Mouse (Mus musculus) frontal cortex, postnatal 14 days (tissue): ENCODE data around the gene Uhrf1bp1l.

ENCODE experiments used
- DNase-seq, 2 experiments: peaks; one replicate each; pipeline ENCODE4 v3.0.0; 2022; ENCODE audit warnings: low spot score in 2 of 2

Uhrf1bp1l gene

DNA sequence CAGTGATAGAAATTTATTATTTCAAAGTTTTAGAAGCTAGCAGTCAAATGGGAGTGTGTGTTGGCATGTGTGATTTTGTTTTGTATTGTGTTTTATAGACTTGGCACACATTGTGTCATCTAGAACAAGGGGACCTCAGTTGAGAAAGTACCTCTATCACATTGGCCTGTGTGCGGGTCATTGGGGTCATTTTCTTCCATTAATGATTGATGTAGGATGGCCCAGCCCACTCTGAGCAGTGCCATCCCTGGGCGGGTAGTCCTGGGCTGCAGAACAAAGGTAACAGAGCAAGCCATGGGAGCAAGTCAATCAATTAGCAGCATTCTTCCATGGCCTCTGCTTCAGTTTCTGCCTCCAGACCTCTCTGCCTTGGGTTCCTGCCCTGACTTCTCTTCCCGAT, 94.0 kb downstream of the Uhrf1bp1l start:
- DNase-seq, result no peak

GRCm38 (mm10) chr10:89850951-89851350, 106.2 kb downstream of the Uhrf1bp1l start:
- no peak for DNase-seq

DNA sequence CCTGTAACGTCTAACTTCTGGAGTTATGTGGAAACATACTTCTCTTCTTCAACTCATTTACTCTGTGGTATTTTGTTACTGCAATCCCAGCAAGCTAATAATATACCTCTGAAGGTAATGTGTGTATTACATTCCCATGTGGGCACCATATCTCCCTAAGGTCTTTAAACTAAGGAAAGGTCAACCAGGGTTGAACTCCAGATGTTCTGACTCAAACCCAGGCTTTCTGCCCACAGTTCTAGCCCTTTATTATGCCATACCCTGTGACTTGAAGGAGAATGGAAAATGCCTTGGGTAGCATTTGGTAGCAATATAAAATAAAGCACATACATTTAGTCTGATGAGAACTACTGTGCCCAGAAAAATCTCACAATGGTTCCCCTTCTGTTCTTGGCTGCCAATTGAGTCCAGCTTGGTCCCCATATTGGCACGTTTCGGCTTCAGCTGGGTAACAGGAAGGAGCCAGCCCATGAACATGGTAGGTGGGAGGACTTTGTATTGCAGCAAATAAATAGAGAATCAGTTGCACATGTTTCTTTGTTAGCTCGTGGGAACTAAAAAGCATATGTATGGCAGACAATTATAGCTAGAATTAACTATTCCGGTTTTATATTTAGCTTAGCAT, 110.6 kb downstream of the Uhrf1bp1l start:
- no peak for DNase-seq

DNA sequence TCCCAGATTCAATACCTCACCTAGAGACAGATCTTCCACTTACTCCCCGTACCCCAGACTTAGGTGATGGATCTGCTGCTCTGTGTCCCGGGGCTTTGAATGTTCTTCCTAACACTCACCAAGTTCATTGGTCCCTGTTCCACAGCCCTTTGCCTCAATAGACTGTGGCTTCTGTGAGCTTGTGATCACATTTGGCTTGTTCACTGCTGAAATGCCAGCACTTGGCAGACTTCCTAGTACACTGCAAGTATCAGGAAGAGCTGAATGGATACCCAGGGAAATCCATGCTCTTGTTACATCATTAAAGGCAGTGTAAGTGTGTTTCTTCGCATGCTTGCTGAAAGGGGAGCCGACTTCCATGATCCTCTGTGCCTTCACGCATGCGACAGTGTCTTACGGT, 111.5 kb downstream of the Uhrf1bp1l start:
- peak; percentile 20 to 25 for DNase-seq

DNA sequence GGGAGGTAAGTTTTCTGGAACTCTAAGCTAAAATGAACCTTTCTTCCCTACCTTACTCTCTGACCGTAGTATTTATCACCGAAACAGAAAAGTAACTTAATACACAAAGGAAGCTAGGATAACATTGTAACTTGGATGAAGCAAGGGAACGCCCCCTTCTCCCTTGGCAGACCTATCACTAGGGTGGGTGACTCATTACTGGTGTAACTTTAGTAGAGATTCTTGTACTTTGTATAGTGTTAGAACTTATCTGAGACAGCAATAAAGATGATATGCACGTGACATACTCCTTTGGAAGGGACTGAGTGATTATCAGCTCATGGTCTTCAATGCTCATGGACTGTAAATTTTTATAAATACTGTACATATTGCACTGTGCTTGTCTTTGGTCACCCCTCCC, 123.4 kb downstream of the Uhrf1bp1l start:
- DNase-seq, result no peak

- DNase-seq, result no peak
Observed at GRCm38 (mm10) chr10:89868836-89869235, 124.0 kb downstream of the Uhrf1bp1l start.
